Mouse (Mus musculus) heart, adult 2 months (tissue): ENCODE data around the gene Rin2.

Experiments used
- CTCF ChIP-seq: fragments of 200-600 bp; IDR thresholded peaks from 2 replicates; pipeline ENCODE4 v1.8.1; 2022; ENCODE audit warnings: antibody characterized with exemption, mild to moderate bottlenecking, moderate library complexity
- POLR2A ChIP-seq: fragments of 200-500 bp; IDR thresholded peaks from 2 replicates; pipeline ENCODE4 v1.6.1; 2011; ENCODE audit warnings: mild to moderate bottlenecking, low read depth, low read length, control low read depth; ENCODE audit not compliant: insufficient read depth

DNA sequence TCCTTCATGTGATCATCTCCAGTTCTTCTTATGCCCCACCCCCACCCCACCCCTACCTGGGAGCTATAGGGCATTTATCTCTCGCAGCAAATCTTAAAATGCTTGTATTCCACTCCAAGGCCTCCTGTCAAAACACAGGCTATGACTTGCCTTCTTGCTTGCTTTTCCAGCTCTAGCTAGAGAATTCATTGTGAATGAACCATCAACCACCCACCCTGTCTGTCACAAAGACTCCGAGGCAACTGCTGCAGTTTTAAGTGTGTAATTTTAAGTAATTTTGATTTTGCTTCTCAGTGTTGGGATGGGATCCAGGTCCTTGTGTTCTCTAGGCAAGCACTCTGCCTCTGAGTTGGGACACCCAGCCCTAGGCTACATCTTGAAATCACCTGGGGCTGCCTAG, 215.6 kb downstream of the Rin2 start:
- TF ChIP-seq CTCF: no peak
- no peak for TF ChIP-seq POLR2A
